Mouse (Mus musculus) lung, embryonic 14.5 days (tissue): ENCODE measurements around the gene Col1a1. TPM values are rescaled to one million over a fixed set of nuclear protein-coding genes. Genes with fewer than 3 reads are reported as not detected.

Source experiments
- ATAC-seq: fragments of 200-750 bp; cut with Nextera tagmentation; 2 replicates; pipeline ENCODE4 v1.8.0; 2017; ENCODE audit warnings: mild to moderate bottlenecking, moderate TSS enrichment, moderate library complexity; ENCODE audit not compliant: insufficient read depth
- DNase-seq: peaks from one replicate; pipeline ENCODE4 v3.0.0-alpha.2; 2015
- H3K27ac ChIP-seq: fragments of 300-500 bp; sonication (generic); 2 replicates; pipeline ENCODE4 v1.5.1; 2014; ENCODE audit warnings: low read depth, mild to moderate bottlenecking, moderate library complexity
- H3K27me3 ChIP-seq: fragments of 300-500 bp; sonication (generic); 2 replicates; pipeline ENCODE4 v1.6.1; 2014; ENCODE audit warnings: low read length, control low read depth; ENCODE audit not compliant: insufficient read depth
- H3K36me3 ChIP-seq: fragments of 300-500 bp; sonication (generic); 2 replicates; pipeline ENCODE4 v1.6.1; 2014; ENCODE audit warnings: control low read depth; ENCODE audit not compliant: insufficient read depth
- H3K4me1 ChIP-seq: fragments of 300-500 bp; sonication (generic); 2 replicates; pipeline ENCODE4 v1.6.1; 2014; ENCODE audit warnings: antibody characterized with exemption, control low read depth; ENCODE audit not compliant: insufficient read depth
- H3K4me2 ChIP-seq: fragments of 300-500 bp; sonication (generic); 2 replicates; pipeline ENCODE4 v1.6.1; 2014; ENCODE audit warnings: mild to moderate bottlenecking
- H3K4me3 ChIP-seq: fragments of 300-500 bp; sonication (generic); 2 replicates; pipeline ENCODE4 v1.5.1; 2014; ENCODE audit warnings: low read depth, low read length
- H3K9ac ChIP-seq: fragments of 300-500 bp; sonication (generic); 2 replicates; pipeline ENCODE4 v1.6.1; 2014
- H3K9me3 ChIP-seq: fragments of 300-500 bp; sonication (generic); 2 replicates; pipeline ENCODE4 v1.6.1; 2016; ENCODE audit warnings: low read depth, low read length, control low read depth
- CTCF ChIP-seq: IDR thresholded peaks from 2 replicates; pipeline ENCODE4 v1.5.1; 2016; ENCODE audit warnings: antibody characterized with exemption, low read depth
- WGBS: fragments of 180-500 bp; shearing (Covaris S2); extraction: QIAGEN DNeasy Blood & Tissue Kit; methylation state at CpG from one replicate; pipeline ENCODE4 v1.1.7; 2014; 5-methylcytosine and 5-hydroxymethylcytosine counted together
- polyA plus RNA-seq: library from polyadenylated mRNA; unstranded; fragments of >200 nt; fragmentation: Nextera tagmentation; extraction: Ambion mirVana; gene quantifications from 2 replicates; pipeline ENCODE4 v1.2.1, GENCODE M21; 2014

Gene Col1a1
- polyA plus RNA-seq, 1 experiment from 2014 or later, result 1,035 TPM

GRCm38 (mm10) chr11:94994208-94994814, 58.3 kb downstream of the Col1a1 start:
- peak overlapping the region; percentile 89 for H3K4me3 ChIP-seq
- 32% methylated on average over 10 of the region's 10 CpGs for WGBS
- H3K27me3 ChIP-seq, result no peaks in the 10 kb centered on the region
- no peak for TF ChIP-seq CTCF
- peak overlapping the region; percentile 99 for H3K4me2 ChIP-seq
- no peaks in the 10 kb centered on the region for H3K9me3 ChIP-seq
- peaks cover 44% of the 10 kb centered on the region for H3K36me3 ChIP-seq
- ATAC-seq (no peak), DNase-seq (peak; percentile 39)
- no peak overlapping the region for H3K27ac ChIP-seq
- peak overlapping the region; percentile 87 for H3K9ac ChIP-seq
- H3K4me1 ChIP-seq, result peaks cover 26% of the 10 kb centered on the region

- Histone ChIP-seq H3K4me3 (peak overlapping the region; percentile 89), H3K9ac (peak overlapping the region; percentile 87; the same call in 1 of the 2 replicates), H3K36me3 (peaks cover 53% of the 10 kb centered on the region), H3K9me3 (no peaks in the 10 kb centered on the region), H3K27me3 (no peaks in the 10 kb centered on the region), H3K4me2 (peak overlapping the region; percentile 99), H3K27ac (no peak overlapping the region), H3K4me1 (peaks cover 23% of the 10 kb centered on the region)
- ATAC-seq, result no peak
- TF ChIP-seq CTCF, result no peak
- 77% methylated on average over 11 of the region's 11 CpGs for WGBS
- no peak for DNase-seq
Observed at GRCm38 (mm10) chr11:94994947-94995772, 59.1 kb downstream of the Col1a1 start.

- ATAC-seq (no peak), DNase-seq (no peak)
- peaks cover 18% of the 10 kb centered on the region for H3K4me1 ChIP-seq
- H3K27me3 ChIP-seq, result no peaks in the 10 kb centered on the region
- WGBS, result 76% methylated on average over 8 of the region's 8 CpGs
- no peak overlapping the region for H3K4me3 ChIP-seq
- TF ChIP-seq CTCF, result no peak
- no peak overlapping the region for H3K27ac ChIP-seq
- 0 out of 2 replicates have a peak overlapping the region, but pooled peaks have one; percentile 18 for H3K9ac ChIP-seq
- H3K36me3 ChIP-seq, result peaks cover 62% of the 10 kb centered on the region
- peak overlapping the region; percentile 99 for H3K4me2 ChIP-seq
- H3K9me3 ChIP-seq, result no peaks in the 10 kb centered on the region
Observed at GRCm38 (mm10) chr11:94996101-94996500, 60.1 kb downstream of the Col1a1 start.

GRCm38 (mm10) chr11:94996984-94997383, 61.0 kb downstream of the Col1a1 start:
- no peaks in the 10 kb centered on the region for H3K27me3 ChIP-seq
- H3K36me3 ChIP-seq, result peaks cover 70% of the 10 kb centered on the region
- H3K4me2 ChIP-seq, result no peak overlapping the region
- no peak overlapping the region for H3K4me3 ChIP-seq
- H3K27ac ChIP-seq, result no peak overlapping the region
- H3K9ac ChIP-seq, result no peak overlapping the region
- DNase-seq (no peak), ATAC-seq (no peak)
- no peak for TF ChIP-seq CTCF
- no peaks in the 10 kb centered on the region for H3K9me3 ChIP-seq
- peaks cover 18% of the 10 kb centered on the region for H3K4me1 ChIP-seq
- WGBS, result 87% methylated on average over 6 of the region's 6 CpGs

GRCm38 (mm10) chr11:94997596-94997995, 61.6 kb downstream of the Col1a1 start:
- Histone ChIP-seq H3K27me3 (no peaks in the 10 kb centered on the region), H3K36me3 (peaks cover 76% of the 10 kb centered on the region), H3K4me1 (peaks cover 14% of the 10 kb centered on the region), H3K27ac (no peak overlapping the region), H3K9ac (no peak overlapping the region), H3K9me3 (no peaks in the 10 kb centered on the region), H3K4me3 (no peak overlapping the region), H3K4me2 (peak overlapping the region; percentile 27)
- WGBS, result 45% methylated on average over 5 of the region's 5 CpGs
- ATAC-seq (no peak), DNase-seq (no peak)
- no peak for TF ChIP-seq CTCF

GRCm38 (mm10) chr11:94998041-94998531, 62.1 kb downstream of the Col1a1 start:
- H3K36me3 ChIP-seq, result peaks cover 81% of the 10 kb centered on the region

GRCm38 (mm10) chr11:95000128-95000527, 64.1 kb downstream of the Col1a1 start:
- H3K4me1 ChIP-seq, result 0 out of 2 replicates have a peak, but pooled peaks cover 2% of the 10 kb centered on the region

More at GRCm38 (mm10) chr11:94998041-94998531, 62.1 kb downstream of the Col1a1 start:
- 68% methylated on average over 16 of the region's 16 CpGs for WGBS
- ATAC-seq, result no peak
- H3K27ac ChIP-seq, result no peak overlapping the region
- H3K4me1 ChIP-seq, result peaks cover 14% of the 10 kb centered on the region
- TF ChIP-seq CTCF, result no peak
- no peak overlapping the region for H3K4me3 ChIP-seq
- peak overlapping the region; percentile 27 for H3K4me2 ChIP-seq
- H3K9me3 ChIP-seq, result no peaks in the 10 kb centered on the region
- no peak for DNase-seq
- H3K9ac ChIP-seq, result no peak overlapping the region
- no peaks in the 10 kb centered on the region for H3K27me3 ChIP-seq

More at GRCm38 (mm10) chr11:95000128-95000527, 64.1 kb downstream of the Col1a1 start:
- H3K9ac ChIP-seq, result no peak overlapping the region
- H3K27me3 ChIP-seq, result no peaks in the 10 kb centered on the region
- H3K36me3 ChIP-seq, result peaks cover 96% of the 10 kb centered on the region
- WGBS, result 63% methylated on average over 8 of the region's 8 CpGs
- no peak for TF ChIP-seq CTCF
- no peaks in the 10 kb centered on the region for H3K9me3 ChIP-seq
- H3K4me3 ChIP-seq, result no peak overlapping the region
- H3K27ac ChIP-seq, result peak overlapping the region; percentile 59
- DNase-seq (no peak), ATAC-seq (no peak)
- no peak overlapping the region for H3K4me2 ChIP-seq
